Mouse (Mus musculus): ENCODE measurements at regions not wholly inside any gene's neighbourhood (a gene's known extent, or its start where the extent isn't known, plus 50 kb on each side); places are given as distances from the start of the nearest gene placed in this dataset.

- ChIA-PET CTCF (no interaction called here), POLR2A (no interaction called here)
Measured at GRCm38 (mm10) chr7:129876852-129877223, 285.2 kb downstream of the Wdr11 start.

GRCm38 (mm10) chr7:129896291-129896690 is 304.6 kb downstream of the Wdr11 start:
- ChIA-PET POLR2A (no interaction called here), CTCF (interaction anchor here in 1 of 4 experiments (1.0 kb wide), 1 partner anchor 376 kb away, joined by 3 read pairs; no protein-coding TSS in a partner anchor)

DNA sequence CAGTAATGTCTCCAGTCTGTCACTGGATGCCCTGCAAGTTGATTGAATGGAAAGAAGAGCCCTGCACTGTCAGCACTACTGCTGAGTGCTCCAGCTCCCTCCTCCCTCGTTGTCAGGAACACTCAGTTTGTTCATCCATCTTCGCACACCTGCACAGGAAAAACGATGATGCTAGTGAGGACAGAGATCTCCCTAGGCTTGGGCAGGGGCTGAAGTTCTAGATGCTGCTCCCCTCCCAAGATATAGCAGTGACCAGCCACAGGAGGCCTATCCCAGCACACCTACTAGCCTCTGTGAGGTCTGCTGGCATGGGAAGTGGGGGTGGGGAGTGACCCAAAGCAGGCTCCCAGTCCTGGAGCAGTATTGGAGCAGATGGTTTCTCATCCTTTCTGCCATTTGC is 305.8 kb downstream of the Wdr11 start:
- ChIA-PET CTCF (no interaction called here), POLR2A (no interaction called here)

GRCm38 (mm10) chr7:129902256-129902655 is 310.6 kb downstream of the Wdr11 start:
- ChIA-PET CTCF (no interaction called here), POLR2A (no interaction called here)

DNA sequence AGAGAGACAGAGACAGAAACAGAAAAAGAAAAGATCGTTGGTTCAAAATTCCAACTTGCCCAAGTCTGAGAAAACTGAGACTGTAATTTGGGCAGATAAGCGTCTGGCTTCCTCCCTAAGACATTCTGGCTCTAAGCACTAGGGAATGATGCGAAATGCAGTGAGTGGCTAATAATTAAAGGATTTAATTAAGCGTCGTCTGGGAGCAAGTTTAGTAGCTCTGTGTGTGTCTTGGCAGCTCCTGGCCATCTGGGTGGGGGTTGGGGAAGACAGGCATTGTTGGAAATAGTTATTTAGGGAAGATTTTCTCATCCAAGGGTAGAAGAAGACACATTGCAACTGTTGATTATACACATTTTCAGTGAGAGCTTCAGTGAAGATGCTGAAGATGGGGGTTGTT is 311.5 kb downstream of the Wdr11 start:
- CTCF ChIA-PET: no interaction called here

GRCm38 (mm10) chr7:129906131-129906530 is 314.5 kb downstream of the Wdr11 start:
- POLR2A ChIA-PET: no interaction called here

More for the DNA sequence above, 311.5 kb downstream of the Wdr11 start:
- POLR2A ChIA-PET: no interaction called here

DNA sequence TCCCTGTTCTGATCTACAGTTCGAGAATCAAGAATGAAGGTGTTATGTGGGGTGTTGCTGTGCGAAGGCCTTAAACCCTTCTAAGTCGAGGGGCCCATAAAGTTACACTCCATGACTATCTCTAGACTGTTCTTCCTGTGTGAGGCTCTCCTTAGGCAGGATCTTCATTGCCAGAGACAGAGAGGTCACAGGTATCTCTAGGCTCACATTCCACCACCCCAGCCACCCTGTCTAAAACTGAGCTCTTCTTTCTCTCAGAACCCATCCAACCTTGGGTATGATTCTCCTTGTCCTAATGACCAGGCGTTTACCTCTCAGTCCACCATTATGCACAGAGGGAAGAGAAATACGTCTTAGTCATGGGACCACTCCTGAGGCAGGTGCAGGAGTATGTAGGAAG is 317.2 kb downstream of the Wdr11 start:
- POLR2A ChIA-PET: no interaction called here
- CTCF ChIA-PET: no interaction called here

More at GRCm38 (mm10) chr7:129906131-129906530, 314.5 kb downstream of the Wdr11 start:
- CTCF ChIA-PET: no interaction called here

DNA sequence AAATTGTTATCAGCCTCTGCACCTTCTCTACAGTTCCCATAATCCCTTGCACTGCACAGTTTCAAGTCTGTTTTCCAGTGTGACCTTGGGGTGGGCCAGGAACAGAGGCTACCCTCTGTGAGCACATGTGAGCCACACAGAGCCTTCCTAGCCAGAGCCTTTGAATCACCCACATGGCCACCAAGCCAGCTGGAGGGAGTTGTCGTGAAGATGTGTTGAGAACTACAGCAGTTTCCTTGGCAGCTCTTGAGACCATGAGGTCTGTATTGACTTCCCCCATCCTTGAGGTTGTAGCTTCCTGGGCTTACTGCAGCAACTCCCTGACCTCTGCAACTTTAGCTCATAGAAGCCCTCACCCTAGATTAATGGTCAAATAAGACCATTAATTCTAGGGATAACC is 318.1 kb downstream of the Wdr11 start:
- ChIA-PET POLR2A (interaction anchor here in 1 of 4 experiments (0.8 kb wide), 1 partner anchor 342 kb away, joined by 4 read pairs; no protein-coding TSS in a partner anchor), CTCF (no interaction called here)

DNA sequence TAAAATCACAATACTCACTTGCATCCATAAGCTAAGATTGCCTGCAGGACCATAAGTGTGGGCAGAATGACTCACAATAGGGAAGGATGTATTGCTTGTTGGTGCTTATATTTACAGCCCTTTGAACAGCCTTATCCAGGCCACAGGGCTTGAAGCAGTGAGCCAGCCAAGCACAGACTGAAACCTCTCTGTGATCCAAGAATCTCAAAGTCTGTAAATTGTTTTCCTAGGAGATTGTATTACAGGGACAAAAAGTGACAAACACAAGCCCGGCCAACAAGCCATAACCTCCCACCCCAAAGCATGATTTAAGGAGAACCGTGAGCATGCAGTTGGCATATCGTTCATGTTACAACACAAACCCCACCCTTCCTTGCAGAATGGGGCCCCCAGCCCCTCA is 319.2 kb downstream of the Wdr11 start:
- ChIA-PET POLR2A (interaction anchor here in 1 of 4 experiments (0.8 kb wide), 1 partner anchor 341 kb away, joined by 4 read pairs; no protein-coding TSS in a partner anchor), CTCF (no interaction called here)

GRCm38 (mm10) chr7:129914871-129915270 is 323.2 kb downstream of the Wdr11 start:
- CTCF ChIA-PET: interaction anchor here in 1 of 4 experiments (1.0 kb wide), 1 partner anchor 9 kb away, joined by 4 read pairs; no protein-coding TSS in a partner anchor
- POLR2A ChIA-PET: no interaction called here

DNA sequence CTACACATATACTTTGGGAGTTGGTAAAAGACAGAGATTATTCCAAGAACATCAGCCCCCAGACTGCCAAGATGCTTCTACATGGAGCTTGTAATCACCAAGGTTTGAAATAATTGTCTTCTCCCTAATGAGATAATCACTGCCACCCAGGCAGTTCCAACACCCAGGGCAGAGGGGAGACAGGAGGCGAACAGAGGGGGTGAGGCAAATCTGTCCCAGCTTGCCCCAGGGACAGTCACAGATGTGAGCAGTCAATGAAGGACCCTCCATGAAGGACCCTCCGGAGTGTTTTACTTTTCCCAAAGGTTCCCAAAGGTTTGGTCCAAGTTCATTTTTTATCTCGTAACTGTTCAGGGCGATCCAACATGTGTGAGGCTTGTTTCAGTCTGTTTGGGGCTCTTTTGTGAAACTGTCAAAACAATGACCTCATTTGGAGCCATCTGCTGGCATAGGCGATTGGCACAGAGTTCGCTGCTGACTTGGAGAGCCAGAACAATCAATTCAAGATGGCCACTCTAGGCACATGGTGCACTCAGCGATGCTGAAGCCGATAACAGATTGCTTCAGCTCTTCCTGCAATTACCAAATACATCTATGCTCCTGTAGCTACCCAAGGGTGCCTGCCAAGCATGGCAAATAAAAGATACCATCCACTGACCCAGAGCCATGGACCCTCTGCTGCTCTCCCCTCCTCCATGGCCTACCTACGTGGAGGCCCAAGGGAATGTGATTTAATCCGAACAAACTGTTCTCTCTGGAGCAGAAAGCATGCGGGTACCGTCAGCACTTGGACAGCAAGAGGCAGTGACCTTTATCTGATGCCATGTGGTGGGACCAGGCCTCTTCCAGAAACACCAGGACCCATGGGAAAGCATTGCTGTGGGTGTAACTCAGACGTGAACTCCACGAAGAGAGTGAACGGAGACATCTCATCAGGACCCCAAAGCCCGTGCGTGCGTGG is 326.9 kb downstream of the Wdr11 start:
- ChIA-PET CTCF (interaction anchor here in 1 of 4 experiments (0.6 kb wide), 1 partner anchor 9 kb away, joined by 3 read pairs; no protein-coding TSS in a partner anchor), POLR2A (no interaction called here)

DNA sequence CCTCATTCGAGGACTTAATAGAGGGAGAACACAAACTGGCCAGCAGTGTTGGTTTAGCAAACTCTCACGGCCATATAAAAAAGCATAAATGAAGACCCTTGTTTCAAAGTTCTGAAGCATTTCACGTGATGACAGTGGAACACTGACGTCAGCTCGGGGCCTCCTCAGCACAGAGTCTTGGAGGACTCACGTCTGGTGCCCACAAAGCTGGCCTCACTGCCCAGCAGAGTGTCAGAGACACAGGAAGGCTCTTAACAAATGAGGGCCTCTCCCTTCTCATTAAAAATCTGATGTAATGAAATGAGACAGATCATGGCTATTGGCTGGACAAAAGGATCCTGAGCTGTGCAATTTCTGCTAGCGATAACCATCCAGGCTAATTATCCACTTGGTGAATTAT is 330.6 kb downstream of the Wdr11 start:
- ChIA-PET CTCF (no interaction called here), POLR2A (no interaction called here)

GRCm38 (mm10) chr7:129936731-129937130 is 345.1 kb downstream of the Wdr11 start:
- ChIA-PET POLR2A (no interaction called here), CTCF (no interaction called here)

- CTCF ChIA-PET: no interaction called here
- POLR2A ChIA-PET: no interaction called here
Measured at GRCm38 (mm10) chr7:129937715-129938114, 346.1 kb downstream of the Wdr11 start.

DNA sequence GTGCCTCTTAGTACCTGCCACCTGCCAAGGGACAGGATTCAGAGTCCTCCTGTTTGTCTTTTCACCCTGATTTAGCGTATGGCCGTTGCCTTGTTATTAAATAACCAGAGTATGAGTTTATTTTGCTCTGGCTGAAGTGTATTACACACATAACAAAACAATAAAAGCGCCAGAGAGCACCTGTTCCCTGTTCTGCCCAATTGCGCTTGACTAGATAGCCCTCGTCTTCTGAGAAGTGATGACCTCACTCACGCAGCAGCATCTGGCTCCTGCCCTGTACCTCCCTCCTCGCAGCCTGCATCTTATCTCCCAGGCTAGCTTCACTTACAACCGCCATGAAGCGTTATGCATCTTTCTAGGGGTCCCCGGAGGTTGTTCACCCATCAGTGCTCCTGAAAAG is 346.5 kb downstream of the Wdr11 start:
- CTCF ChIA-PET: interaction anchor here in 1 of 4 experiments (0.6 kb wide), 1 partner anchor 173 kb away, joined by 8 read pairs; no protein-coding TSS in a partner anchor

GRCm38 (mm10) chr7:129939266-129939665 is 347.6 kb downstream of the Wdr11 start:
- ChIA-PET CTCF (interaction anchor here in 2 of 4 experiments (0.6 to 1.5 kb wide), 2 partner anchors 75 to 333 kb away, joined by 3 read pairs; no protein-coding TSS in a partner anchor), POLR2A (no interaction called here)

More for the DNA sequence above, 346.5 kb downstream of the Wdr11 start:
- POLR2A ChIA-PET: no interaction called here

DNA sequence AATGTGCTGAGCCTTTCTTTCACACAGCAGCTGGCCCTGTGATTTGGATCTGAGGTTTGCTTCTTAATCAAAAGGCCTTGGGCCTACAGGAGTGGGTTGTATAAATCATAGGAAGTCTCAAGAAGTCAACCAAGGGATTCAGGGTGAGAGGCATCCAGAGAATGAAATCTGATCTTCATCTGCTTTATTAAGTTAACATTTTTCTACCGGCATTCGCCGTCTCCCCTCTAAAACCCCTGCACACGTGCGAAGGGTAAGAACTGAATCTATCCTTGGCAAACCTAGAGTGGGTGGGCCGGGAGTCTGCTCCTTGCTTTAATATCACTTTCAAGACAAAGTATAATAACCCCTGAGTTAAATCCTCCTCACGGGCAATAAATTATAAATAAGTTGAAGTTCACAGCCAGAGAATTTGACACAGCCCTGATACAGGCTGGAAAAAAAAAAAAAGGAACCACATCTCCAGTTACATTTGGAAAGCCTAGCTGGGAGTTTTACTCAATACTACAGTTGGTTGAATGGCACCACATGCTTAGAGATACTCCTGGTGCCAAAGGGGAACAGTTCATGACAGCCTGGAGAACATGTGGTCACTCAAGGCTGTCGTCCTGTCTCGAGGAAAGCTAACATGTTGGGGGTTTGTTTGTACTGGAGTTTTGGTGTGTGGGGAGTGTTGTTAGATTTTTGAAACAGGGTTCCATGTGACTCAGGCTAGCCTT is 349.8 kb downstream of the Wdr11 start:
- ChIA-PET CTCF (no interaction called here), POLR2A (no interaction called here)

DNA sequence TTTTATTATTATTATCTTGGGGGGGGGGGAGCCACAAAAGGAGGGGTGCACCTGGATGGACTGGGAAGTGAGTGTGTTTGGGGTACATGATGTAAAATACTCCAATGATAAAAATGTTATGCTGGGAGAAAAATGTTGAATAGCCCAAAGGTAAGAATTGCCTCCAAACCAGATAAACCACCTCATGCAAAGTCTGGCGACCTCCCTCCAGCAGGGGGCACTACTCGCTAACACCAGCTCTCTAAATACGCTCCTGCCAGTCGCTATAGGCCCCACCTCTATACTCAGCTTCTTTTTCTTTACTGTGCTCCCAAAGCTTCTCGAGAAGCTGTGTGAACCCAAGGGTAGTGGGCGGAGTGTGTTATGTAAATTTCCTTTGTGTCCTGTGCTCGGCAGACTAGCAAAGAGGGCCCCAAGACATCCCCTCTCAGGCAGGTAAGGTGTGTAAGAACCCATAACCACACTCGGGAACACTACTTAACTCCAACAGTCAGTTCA is 357.0 kb downstream of the Wdr11 start:
- POLR2A ChIA-PET: interaction anchor here in 1 of 4 experiments (0.7 kb wide), 1 partner anchor 87 kb away, joined by 4 read pairs; no protein-coding TSS in a partner anchor
- CTCF ChIA-PET: interaction anchor here (0.5 to 1.0 kb wide), 7 partner anchors 9 to 566 kb away, joined by 3 to 5 read pairs (median 4); no protein-coding TSS in a partner anchor

DNA sequence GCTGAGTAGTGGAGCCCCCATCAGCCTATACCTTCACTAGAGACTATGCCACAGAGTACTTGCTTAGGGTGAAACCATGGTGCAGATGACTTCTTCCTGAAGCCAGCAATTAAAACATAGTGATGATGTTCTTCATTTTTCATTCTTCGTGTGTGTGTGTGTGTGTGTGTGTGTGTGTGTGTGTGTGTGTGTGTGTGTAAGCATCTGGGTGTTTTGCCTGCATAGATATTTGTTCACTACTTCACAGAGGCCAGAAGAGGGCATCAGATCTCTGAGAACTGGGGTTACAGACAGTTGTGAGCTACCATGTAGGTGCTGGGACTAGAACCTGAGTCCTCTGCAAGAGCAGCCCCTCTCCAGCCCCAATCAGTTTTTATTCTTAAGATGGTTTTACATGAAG is 358.8 kb downstream of the Wdr11 start:
- POLR2A ChIA-PET: no interaction called here
- CTCF ChIA-PET: interaction anchor here in 2 of 4 experiments (0.5 to 0.7 kb wide), 2 partner anchors 322 to 353 kb away, joined by 3 to 4 read pairs; no protein-coding TSS in a partner anchor

DNA sequence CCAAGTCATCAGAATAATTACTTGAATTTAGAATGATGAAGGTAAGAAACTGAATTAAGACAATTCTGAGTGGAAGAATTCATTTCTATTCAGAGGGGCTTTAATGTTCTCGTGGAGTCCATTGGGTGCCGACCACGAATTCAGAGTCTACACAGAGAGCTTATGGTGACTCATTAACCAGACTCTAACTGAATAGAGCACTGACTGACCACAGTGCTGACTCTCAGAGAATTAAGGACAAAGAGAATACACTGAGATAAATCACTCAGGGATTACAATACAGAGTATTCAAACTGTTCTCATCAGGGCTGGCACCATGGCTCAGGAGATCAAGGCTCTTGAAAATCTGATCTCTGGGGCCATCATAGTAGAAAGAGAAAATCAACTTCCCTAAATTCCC is 366.7 kb downstream of the Wdr11 start:
- ChIA-PET POLR2A (no interaction called here), CTCF (no interaction called here)

Measured in embryonic stem cell, embryonic (primary cell).